Mouse (Mus musculus) CD4-positive, CD25-positive, alpha-beta regulatory T cell, adult 4 months (primary cell): ENCODE data around the gene Rhobtb1. TPM values are rescaled to one million over a fixed set of nuclear protein-coding genes. Genes with fewer than 3 reads are reported as not detected.

Experiments used
- ATAC-seq: one replicate; pipeline ENCODE4 v1.8.0; 2017
- polyA plus RNA-seq, 2 experiments: library from polyadenylated mRNA; unstranded; fragments of 100-300 nt; shearing (Covaris generic); gene quantifications; one replicate each; pipeline ENCODE4 v1.2.1; 2017

The Rhobtb1 gene
- polyA plus RNA-seq, 2 experiments from 2014 or later: not detected

DNA sequence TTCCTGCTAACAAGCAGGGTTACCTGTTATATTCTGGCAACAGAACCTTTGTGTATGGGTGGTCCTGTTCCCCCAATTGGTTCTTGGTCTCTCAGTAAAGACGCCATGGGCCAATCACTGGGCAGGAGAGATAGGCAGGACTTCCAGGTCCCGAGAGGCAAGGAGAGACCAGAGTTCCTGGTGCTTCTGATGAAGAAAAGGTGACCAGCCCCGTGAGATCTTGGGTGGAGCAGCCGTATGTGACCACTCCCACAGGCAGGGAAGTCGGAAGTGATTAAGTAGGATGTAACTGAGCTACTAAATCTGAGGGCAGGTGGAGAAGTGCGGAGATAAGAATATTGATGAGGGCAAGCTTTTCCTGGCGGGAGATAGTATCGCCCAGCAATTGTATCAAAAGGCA is 176.1 kb downstream of the Rhobtb1 start:
- no peak for ATAC-seq

DNA sequence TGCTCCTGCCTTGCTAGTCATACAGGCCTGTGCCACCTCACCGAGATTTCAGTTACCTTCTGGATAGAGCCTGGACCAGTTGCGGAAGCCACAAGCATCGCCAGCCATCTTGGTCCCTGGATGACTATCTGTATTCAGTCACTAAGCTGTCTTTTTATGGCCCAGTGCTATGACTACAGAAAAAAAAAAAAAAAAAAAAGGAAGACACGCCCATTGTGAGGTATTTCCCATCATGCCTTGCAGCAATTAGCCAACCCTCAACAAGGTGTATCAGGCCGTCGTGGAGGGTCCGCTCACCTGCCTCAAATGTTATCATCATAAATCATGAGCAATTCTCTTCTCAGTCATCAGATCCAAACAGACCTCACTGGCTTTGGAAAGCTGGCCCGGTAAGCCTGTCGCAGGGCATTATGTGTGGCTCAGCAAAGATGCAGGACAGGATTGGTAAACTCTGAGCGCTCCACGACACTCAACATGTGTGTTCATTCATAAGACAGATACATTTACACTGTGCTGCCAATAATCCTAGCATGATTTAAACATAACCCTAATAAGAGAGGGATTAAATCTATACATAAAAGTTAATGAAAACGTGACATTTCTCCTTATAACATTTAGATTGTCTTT is 176.9 kb downstream of the Rhobtb1 start:
- ATAC-seq: no peak

- no peak for ATAC-seq
Measured at GRCm38 (mm10) chr10:69328656-69329046, 177.4 kb downstream of the Rhobtb1 start.

- ATAC-seq: no peak
Measured at GRCm38 (mm10) chr10:69331231-69331630, 180.0 kb downstream of the Rhobtb1 start.

DNA sequence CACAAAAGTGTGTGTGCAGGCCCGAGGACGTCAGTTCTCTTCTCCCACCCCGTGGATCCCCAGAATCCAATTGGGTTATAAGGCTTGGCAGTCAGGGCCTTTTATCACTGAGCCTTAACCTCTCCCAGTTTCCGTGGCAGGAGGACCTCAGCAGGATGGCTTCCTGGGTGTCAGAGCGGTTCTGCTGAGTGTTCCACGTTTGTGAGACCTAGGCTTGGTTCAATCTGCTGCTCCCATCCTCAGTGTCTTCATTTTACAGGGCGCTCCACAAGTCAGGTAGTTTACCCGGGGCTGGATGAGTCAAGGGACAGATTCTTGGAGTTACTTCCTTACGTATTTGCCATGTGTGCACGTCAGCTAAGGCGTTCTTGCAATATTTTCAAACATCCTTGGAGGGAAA is 182.0 kb downstream of the Rhobtb1 start:
- ATAC-seq: no peak

DNA sequence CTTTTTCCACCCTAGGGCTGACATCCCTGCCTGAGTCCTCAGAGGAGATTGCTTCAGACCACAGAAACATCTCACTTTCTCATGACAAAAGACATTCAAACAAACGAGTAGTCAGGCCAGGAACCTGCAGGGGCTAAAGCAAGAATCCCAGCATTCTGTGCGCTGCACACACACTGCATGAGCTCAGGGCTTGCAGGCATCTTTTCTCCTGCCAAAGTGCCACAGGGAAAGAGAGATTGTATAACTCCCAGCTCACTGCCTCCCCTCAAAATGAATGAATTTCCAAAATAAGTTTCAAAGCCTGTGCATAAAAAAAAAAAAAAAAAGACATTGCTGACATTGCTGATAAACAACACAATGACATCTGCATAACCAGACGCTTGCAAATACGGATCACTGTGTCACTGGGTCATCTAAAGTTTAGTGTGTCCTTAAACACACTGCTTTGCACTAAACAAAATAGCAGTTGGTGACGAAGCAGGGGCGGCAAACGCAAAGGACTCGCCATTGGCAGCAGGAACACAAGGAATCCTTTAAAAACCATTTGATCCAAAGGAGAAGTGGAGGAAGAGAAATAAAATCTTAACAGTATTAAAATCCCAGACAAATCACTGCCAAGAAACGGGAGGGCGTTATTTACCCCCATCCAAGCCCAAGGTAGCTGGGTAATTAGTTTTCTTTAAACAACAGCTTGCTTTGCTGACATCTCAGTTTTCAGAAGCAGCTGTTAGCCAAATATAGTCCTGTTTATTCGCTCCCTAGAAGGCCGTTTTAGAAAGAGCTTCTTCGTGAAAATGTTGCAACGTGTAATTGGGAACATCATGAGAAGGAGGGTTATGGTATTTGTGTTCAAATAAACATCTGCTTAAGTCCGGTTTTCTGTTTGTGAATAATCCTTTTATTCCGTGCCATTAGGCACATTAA is 183.3 kb downstream of the Rhobtb1 start:
- ATAC-seq: no peak

DNA sequence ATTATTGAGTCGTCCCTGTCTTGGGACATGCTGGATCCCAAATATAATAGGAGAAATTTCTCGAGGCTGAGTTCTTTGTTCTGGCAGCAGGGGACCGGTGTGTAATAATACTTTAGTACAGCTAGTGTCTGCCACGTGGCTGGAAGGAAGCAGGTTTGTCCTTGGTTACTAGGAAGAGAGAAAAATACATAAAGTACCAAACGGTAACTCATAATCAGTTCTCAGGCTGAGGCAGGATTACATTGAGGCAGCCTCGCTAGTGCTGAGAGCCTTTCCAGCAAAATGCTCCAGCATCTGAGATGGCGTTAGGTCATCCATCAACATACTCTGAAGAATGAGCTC is 183.9 kb downstream of the Rhobtb1 start:
- ATAC-seq: no peak

DNA sequence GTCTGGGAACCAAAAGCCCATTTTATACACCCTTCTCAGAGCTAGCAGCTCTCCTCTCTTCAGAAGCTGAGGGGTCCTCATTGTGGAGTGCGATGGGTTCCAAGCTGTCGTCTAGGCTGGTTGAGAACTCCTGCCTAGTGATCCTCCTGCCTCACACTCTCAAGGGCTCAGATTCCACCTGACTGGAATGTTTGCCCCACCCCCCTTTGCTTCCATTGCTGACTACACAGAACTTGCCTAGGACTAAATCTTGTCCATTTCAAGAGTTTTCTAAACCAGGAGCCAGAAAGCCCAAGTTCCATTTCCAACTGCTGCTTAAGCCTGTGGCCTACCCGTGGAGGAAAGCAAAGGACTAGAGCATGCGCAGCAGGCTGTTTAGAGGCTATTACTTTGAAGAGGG is 184.4 kb downstream of the Rhobtb1 start:
- no peak for ATAC-seq

- no peak for ATAC-seq
Measured at GRCm38 (mm10) chr10:69336219-69336618, 185.0 kb downstream of the Rhobtb1 start.

DNA sequence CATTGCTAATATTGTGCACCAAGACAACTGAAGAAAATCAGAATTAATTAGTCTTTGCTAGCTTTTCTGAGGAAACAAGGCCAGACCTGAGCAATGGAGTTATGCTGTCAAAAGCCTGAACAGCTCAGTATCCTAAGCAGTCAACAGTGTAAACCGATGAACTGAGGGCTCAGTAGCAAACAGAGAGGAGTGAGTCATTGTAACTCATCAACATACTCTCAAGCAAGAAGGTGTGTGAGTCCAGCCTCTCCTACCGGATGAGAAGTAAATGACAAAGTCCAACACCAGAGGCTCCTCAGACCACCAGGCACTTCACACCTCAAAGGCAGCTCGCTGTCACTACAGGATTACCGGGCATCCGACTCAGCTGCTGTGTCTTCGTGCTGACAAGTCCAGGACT is 188.8 kb downstream of the Rhobtb1 start:
- ATAC-seq: no peak

Other genes with a start within 250 kb of the Rhobtb1 start
- gene A930033H14Rik, start 61.7 kb downstream of the Rhobtb1 start, polyA plus RNA-seq: not detected
- 10 to 100 TPM; 17.5 to 18.6 TPM for gene Cdk1, start 201.5 kb downstream of the Rhobtb1 start, polyA plus RNA-seq
- 1 to 10 TPM; 1.1 to 1.2 TPM for gene Ank3, start 247.3 kb downstream of the Rhobtb1 start, polyA plus RNA-seq